Mouse (Mus musculus): ENCODE data around the gene Pik3r6. TPM values are rescaled to one million over a fixed set of nuclear protein-coding genes. Genes with fewer than 3 reads are reported as not detected.

The Pik3r6 gene
- polyA plus RNA-seq (2012; rRNA removed): 2.5 TPM in 2 replicates

DNA sequence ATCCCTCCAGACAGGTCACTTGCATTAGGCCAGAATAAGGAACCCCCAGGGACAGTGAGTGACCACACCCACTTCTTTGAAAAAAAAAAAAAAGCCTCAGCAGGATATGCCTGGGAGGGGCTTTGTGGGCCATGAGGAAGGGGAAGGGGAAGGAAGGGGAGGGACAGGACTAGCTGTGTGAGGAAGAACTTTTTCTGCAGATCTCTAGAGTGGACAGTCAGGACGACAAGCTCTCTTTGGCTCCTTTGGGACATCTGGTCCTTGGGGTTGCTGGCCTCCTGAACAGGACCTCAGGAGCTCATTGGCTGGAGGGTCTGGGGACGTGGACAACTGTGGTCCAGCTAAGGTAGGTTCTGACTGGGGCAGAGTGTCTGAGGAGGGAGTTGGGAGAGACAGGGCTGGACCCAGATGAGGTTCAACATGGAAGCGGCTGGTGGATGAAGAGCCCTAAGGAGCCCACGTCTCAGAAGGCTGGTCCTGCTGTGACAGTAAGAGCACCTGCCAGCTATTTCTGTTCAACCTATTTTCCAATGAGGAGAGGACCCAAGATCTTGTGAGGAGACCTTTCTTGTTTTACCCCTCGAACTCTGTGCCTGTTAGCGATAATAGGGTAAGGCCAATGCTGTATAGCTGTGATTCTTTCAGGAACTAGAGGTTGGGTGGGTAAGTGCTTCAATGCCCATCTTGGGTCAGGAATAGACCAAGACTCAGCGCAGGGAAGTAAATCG lies at the start of gene Pik3r6:
Gene Pik3r6 (plus strand): TSS at position 118 of the 728 bp plus-strand sequence.
- no peak for DNase-seq (ENCODE audit: low spot score)

- no peak for DNase-seq (ENCODE audit: low spot score)
Observed at GRCm38 (mm10) chr11:68453301-68453700, 49.5 kb upstream of the Pik3r6 start.

GRCm38 (mm10) chr11:68458086-68458485 lies 44.7 kb upstream of the Pik3r6 start:
- DNase-seq (ENCODE audit: low spot score): no peak

DNA sequence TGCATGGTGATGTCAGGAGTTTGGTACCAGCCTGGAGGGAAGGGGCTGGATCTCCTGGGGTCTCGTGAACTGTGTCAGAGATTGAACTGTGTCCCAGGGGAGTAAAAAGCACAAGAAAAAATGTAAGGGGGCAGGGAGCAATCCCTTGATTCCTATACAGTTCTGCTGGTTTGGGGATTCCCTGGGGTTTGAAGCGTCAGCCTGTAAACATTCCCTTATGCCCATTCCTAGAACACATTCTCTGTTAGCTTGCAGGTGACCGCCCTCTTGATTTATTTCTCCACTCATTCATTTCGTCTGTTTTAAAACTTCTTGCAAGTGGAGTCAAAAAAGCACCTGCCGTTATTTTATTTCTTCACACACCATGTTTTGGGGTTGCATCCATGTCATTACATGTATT lies 43.8 kb upstream of the Pik3r6 start:
- no peak for DNase-seq (ENCODE audit: low spot score)

DNA sequence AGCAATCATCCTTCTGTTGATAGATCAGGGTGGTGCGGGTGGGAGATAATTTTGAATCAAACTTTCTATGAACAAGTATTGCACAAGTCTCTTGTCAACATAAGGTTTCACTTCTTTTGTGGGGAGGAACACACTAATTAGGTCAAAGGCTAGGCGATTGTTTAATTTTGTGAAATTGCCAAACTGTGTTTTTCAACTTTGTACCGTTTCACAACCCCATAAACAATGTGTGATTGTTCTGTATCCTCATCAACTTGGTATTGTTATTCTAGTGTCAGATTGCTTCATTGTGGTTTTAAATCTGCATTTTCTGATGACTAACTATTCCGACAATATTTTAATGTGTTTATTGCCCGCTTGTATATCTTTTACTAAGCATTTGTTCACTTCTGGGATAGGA lies 43.3 kb upstream of the Pik3r6 start:
- DNase-seq (ENCODE audit: low spot score): no peak

GRCm38 (mm10) chr11:68462716-68463115 lies 40.1 kb upstream of the Pik3r6 start:
- DNase-seq (ENCODE audit: low spot score): no peak

DNA sequence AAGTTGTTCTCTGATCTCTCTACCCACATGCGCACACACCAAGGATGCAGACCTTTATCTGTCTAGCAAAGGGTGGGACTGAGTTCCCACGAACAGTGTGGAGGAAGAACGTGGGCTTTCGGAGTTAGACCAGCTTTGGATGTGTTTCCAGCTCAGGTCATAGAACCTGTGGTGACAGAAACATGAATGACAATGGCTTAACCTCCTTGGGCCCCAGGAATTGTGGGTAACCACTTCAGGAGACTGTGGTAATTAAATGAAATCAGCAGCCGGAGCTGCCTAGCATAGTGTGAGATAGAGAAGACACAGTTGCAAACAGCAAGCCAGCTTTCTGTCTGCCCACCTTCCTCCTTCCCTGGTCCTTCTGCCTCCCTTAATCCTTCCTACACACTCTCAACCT lies 38.6 kb upstream of the Pik3r6 start:
- no peak for DNase-seq (ENCODE audit: low spot score)

GRCm38 (mm10) chr11:68465090-68465489 lies 37.7 kb upstream of the Pik3r6 start:
- DNase-seq (ENCODE audit: low spot score): no peak

DNA sequence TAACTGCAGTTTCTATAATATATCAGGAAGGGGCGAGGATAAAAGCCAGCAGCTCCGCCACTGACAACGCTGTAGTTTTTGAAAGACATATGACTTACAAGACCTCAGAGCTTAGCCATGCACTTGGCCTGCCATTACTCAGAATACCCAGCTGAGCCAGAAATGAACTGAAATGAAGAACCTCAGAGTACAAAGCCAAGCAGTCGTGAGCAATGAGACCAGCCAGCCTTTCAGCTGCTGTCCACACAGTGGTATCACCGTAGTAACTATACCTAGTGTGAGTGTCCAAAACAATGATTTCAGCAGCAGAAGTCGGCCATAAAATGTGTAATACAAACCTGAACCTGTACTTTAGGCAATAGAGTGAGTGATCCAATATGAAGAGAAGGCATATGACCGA lies 35.4 kb upstream of the Pik3r6 start:
- no peak for DNase-seq (ENCODE audit: low spot score)

DNA sequence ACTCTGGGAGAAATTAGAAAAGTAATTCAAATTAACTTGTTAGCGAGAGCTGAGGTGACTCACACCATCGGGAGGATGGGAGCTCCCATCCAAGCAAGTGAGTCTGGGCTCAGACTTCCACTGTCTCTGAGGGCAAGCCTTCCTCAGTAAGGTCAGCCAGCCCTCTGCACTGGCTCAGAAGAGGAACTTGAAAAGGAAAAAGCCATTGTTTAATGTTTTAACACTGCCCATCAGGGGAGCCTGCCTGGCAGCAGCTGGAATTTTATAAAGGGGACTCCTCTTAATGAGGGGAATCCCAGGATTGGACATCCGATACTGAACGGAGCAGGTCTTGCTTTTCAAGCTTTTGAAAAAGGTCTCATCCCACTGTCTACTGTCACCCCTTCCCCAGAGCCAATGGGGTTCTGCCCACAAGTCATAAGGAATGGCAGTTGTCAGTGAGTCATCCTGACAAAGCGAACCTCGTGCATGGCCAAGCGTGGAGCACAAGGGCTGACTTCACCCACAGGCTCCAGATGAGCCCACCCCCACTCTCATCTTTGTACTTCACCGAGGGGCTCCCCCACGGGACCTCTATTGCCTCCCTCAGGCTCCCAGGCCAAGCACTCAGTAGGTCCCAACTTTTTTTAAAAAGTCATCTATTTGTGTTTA lies 34.7 kb upstream of the Pik3r6 start:
- no peak for DNase-seq (ENCODE audit: low spot score)

DNA sequence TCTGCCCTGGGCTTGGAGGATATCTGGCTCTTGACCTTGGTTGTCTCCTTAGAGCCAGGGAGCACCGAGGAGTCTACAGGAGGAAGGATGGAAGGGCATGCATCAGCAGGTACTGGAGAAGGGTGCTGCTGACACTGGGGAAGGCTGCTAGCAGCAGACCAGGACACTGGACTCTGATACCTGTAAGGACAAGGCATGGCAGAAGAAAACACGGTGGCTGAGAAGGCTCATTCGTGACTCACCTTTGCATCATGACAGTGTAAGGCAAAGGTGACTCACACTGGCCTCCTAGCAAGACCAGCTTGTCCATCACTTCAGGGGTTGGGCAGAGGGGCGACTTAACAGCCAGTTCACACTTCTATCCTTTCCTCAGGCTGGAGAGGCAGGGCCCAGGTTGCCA lies 33.9 kb upstream of the Pik3r6 start:
- DNase-seq (ENCODE audit: low spot score): no peak

DNA sequence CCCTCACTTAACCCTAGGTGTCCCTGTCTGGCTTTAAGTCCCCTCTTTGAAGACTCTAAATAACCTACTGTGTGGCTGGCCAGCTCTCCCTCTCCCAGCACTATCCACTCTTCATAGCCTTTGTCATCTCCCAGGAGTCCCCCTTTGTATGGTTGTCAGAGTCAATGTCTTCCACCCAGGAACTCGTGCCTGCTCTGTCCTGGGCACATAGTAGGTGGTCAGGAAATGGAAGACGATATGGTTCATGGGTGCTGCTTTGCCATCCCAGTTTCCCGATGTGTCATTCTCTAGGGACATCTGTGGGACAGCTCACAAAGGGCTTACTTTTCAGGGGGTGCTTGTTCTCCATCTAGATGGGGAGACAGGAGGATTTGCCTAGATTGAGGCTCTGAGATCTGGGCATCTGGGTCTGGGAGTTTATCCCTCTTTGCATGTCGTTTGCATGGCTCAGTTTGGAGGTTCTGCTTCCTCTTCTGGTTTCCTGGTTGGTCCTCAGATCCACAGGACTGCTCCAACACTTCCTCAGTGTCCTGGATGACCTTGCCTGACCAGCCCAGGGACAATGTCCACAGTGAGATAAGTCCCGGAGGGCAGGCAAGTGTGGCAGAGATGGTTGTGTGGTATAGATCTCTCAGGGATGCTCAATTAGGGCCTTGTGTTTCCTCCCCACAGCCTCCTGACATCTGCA lies 30.5 kb upstream of the Pik3r6 start:
- no peak for DNase-seq (ENCODE audit: low spot score)

GRCm38 (mm10) chr11:68474600-68474999 lies 28.2 kb upstream of the Pik3r6 start:
- DNase-seq (ENCODE audit: low spot score): no peak

- DNase-seq (ENCODE audit: low spot score): no peak
Observed at GRCm38 (mm10) chr11:68475676-68476075, 27.1 kb upstream of the Pik3r6 start.

DNA sequence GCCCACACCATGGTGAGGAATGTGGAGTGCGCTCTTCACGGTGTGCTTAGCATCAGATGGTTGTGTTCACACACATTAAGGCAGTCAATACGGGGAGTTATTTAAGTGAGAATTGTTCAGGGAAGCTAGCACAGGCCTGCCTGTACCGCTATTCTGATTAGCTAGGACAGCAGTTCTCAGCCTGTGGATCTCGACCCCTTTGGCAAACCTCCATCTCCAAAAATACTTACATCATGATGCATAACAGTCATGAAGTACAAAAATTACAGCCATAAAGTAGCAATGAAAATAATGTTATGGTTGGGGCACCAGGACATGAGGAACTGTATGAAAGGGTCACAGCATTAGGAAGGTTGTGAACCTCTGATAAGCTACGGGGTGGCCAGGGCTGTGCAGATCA lies 25.2 kb upstream of the Pik3r6 start:
- no peak for DNase-seq (ENCODE audit: low spot score)

DNA sequence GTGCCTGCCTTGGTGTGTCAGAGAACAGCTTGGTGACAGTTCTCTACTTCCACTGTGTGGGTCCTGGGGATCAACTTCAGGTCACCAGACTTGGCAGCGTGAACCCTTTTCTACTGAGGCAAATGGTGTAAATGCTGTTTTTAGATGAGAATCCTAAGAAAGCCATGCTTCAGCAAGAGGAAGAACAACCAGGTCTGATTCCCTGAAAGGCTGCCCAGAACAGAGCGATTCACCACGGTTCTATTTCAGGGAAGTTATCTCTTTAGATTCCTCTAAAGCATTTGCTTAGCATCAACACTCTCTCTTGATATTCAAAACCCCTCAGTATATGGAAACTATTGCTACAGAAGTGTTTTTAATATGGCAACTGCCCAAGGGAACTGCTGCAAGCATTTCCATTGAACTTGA lies 24.2 kb upstream of the Pik3r6 start:
- no peak for DNase-seq (ENCODE audit: low spot score)

- no peak for DNase-seq (ENCODE audit: low spot score)
Observed at GRCm38 (mm10) chr11:68480660-68481059, 22.2 kb upstream of the Pik3r6 start.

DNA sequence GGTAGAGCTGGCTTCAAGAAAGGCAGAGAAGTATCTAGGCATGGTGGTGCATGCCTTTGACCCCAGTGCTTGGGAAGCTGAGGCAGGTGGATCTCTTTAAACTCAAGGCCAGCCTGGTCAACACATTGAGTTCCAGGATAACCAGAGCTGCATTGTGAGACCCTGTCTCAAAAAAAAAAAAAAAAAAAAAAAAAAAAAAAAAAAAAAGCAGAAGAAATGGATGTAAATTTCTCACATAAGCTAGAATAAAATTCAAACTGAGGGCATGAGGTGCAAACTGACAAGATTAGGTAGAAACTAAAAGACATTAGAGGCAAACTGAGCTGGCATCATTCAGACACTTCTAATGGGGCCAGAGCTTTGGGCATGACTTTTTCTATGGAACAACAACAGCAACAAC lies 20.8 kb upstream of the Pik3r6 start:
- DNase-seq (ENCODE audit: low spot score): no peak

DNA sequence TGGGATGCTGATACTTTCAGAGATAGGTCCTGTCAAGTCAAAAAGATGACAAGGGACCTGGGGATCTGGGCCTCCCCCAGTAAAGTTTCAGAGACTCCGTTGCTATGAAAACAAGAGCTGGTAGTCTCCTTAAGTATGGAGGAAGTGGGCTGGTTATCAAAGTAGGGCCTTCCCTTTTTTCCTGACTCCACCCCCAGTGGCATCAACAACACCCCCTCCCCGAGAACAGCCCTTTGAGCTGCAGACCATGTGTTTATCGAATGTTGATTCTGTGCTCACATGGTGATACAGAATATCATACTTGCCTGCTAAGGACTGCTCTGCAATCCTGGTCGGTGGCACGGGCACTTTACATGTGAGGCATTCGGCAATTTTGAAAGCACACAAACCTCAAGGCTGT lies 19.6 kb upstream of the Pik3r6 start:
- no peak for DNase-seq (ENCODE audit: low spot score)

- DNase-seq (ENCODE audit: low spot score): no peak
Observed at GRCm38 (mm10) chr11:68484431-68484830, 18.4 kb upstream of the Pik3r6 start.

GRCm38 (mm10) chr11:68485206-68485942 lies 17.4 kb upstream of the Pik3r6 start:
- no peak for DNase-seq (ENCODE audit: low spot score)

DNA sequence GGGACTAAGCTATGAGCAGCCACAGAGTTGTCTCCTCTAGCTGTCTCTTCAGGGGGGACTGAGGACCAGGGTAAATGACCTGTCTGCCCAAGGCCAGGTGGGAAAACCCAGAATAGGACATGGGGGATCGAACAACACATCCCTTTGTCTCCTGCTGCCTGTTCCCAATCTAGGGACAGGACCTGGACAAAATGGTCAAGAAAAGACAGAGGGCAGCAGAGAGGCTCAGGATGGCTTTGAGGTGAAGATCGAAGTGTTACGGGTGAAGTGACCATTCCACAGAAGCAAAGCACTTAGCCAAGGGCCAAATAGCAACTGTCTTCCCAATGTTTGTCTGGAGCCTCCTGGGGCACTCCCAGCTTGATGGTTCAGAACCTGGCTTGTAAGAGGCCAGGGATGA lies 16.7 kb upstream of the Pik3r6 start:
- no peak for DNase-seq (ENCODE audit: low spot score)

Measured in urinary bladder, adult 2 months (tissue).